Comparison of ENCODE assay signal across 25 mouse cellular contexts in genomic region chr3:105100270-105100589, GRCm38 (mm10). TPM values are rescaled to one million over a fixed set of nuclear protein-coding genes. Genes with fewer than 3 reads are reported as not detected.
A peak's percentile ranks its signal among the peaks of the same experiment; 100 is the strongest.
DNase-seq lines count a peak whose midpoint lies in the region; ATAC-seq lines count a peak whose summit lies in the region.
"Had no signal": no experiment of that assay in that cellular context is flagged by ENCODE, and none has a peak within 500 bp of the region (broad histone marks: within the 10 kb centered on the region; RNA-seq: fewer than 3 reads in every experiment).

No protein-coding gene starts in this region.

- H3K4me1 ChIP-seq in forebrain, embryonic 12.5 days = peaks cover 12% of the 10 kb centered on the region
- peaks cover 9% of the 10 kb centered on the region for H3K4me1 ChIP-seq in forebrain, embryonic 14.5 days (ENCODE audit: control insufficient read depth, insufficient read depth, low read length)
- H3K4me1 ChIP-seq in heart, embryonic 16.5 days (ENCODE audit: control insufficient read depth, insufficient read depth, low read length) = peaks cover 12% of the 10 kb centered on the region
- peaks cover 10% of the 10 kb centered on the region for H3K4me1 ChIP-seq in midbrain, embryonic 12.5 days
- H3K4me1 ChIP-seq in midbrain, embryonic 15.5 days = peaks cover 7% of the 10 kb centered on the region
- peaks cover 5% of the 10 kb centered on the region; the same call in 1 of the 2 replicates for H3K4me1 ChIP-seq in stomach, embryonic 16.5 days (ENCODE audit: control insufficient read depth, insufficient read depth, low read length)

- no peaks in the 10 kb centered on the region for H3K27me3 ChIP-seq in forebrain, embryonic 12.5 days
- H3K27me3 ChIP-seq in forebrain, embryonic 14.5 days (replicated peaks; ENCODE audit: control insufficient read depth, insufficient read depth, low read length) = no peaks in the 10 kb centered on the region
- no peaks in the 10 kb centered on the region for H3K27me3 ChIP-seq in heart, embryonic 16.5 days (ENCODE audit: control insufficient read depth, insufficient read depth, low read length)
- H3K27me3 ChIP-seq in midbrain, embryonic 12.5 days = no peaks in the 10 kb centered on the region
- H3K27me3 ChIP-seq in midbrain, embryonic 15.5 days (replicated peaks) = no peaks in the 10 kb centered on the region
- no peaks in the 10 kb centered on the region for H3K27me3 ChIP-seq in stomach, embryonic 16.5 days (ENCODE audit: control insufficient read depth, insufficient read depth, low read length)
- H3K27me3 ChIP-seq: intestine, embryonic 15.5 days had no signal

- no peak overlapping the region for H3K4me3 ChIP-seq in forebrain, embryonic 12.5 days (replicated peaks)
- H3K4me3 ChIP-seq in forebrain, embryonic 14.5 days (ENCODE audit: low read depth, low read length) = no peak overlapping the region
- H3K4me3 ChIP-seq in heart, embryonic 16.5 days (ENCODE audit: low read length) = no peak overlapping the region
- H3K4me3 ChIP-seq in midbrain, embryonic 12.5 days = no peak overlapping the region
- H3K4me3 ChIP-seq in midbrain, embryonic 15.5 days = no peak overlapping the region
- no peak overlapping the region for H3K4me3 ChIP-seq in stomach, embryonic 16.5 days (replicated peaks; ENCODE audit: low read length)
- H3K4me3 ChIP-seq: intestine, embryonic 15.5 days; left cerebral cortex, adult 2 months; myocyte had no signal

- no peak overlapping the region for H3K4me2 ChIP-seq in forebrain, embryonic 12.5 days
- H3K4me2 ChIP-seq in forebrain, embryonic 14.5 days (ENCODE audit: low read length) = no peak overlapping the region
- no peak overlapping the region for H3K4me2 ChIP-seq in heart, embryonic 16.5 days (ENCODE audit: low read depth, low read length)
- no peak overlapping the region for H3K4me2 ChIP-seq in midbrain, embryonic 12.5 days (replicated peaks)
- no peak overlapping the region for H3K4me2 ChIP-seq in midbrain, embryonic 15.5 days
- no peak overlapping the region for H3K4me2 ChIP-seq in stomach, embryonic 16.5 days (ENCODE audit: low read depth, low read length)
- H3K4me2 ChIP-seq: hindbrain, embryonic 14.5 days; intestine, embryonic 15.5 days; midbrain, embryonic 11.5 days had no signal

- ATAC-seq in forebrain, embryonic 12.5 days (ENCODE audit: low FRiP score) = no peak
- ATAC-seq in forebrain, embryonic 14.5 days = no peak
- no peak for ATAC-seq in heart, embryonic 16.5 days (replicated peaks; ENCODE audit: extremely low read depth, insufficient read depth, low FRiP score)
- ATAC-seq in midbrain, embryonic 12.5 days (ENCODE audit: low FRiP score, low read depth) = no peak
- ATAC-seq in midbrain, embryonic 15.5 days (replicated peaks) = no peak
- no peak for ATAC-seq in stomach, embryonic 16.5 days (ENCODE audit: insufficient read depth, low FRiP score)
- ATAC-seq: activated CD4-positive, CD25-positive, alpha-beta regulatory T cell, adult 4 months; intestine, embryonic 15.5 days had no signal

- no peak overlapping the region for H3K9ac ChIP-seq in forebrain, embryonic 12.5 days
- no peak overlapping the region for H3K9ac ChIP-seq in forebrain, embryonic 14.5 days (ENCODE audit: low read length)
- no peak overlapping the region for H3K9ac ChIP-seq in heart, embryonic 16.5 days (ENCODE audit: low read length)
- no peak overlapping the region for H3K9ac ChIP-seq in midbrain, embryonic 12.5 days (replicated peaks)
- no peak overlapping the region for H3K9ac ChIP-seq in midbrain, embryonic 15.5 days
- H3K9ac ChIP-seq in stomach, embryonic 16.5 days (ENCODE audit: low read length) = no peak overlapping the region
- H3K9ac ChIP-seq: hindbrain, embryonic 14.5 days; intestine, embryonic 15.5 days had no signal

- no peak for DNase-seq in forebrain, embryonic 14.5 days (ENCODE audit: low spot score)
- DNase-seq in heart, adult 11 months = no peak
- DNase-seq: adrenal gland, postnatal 10 days; cerebellum, adult 9-11 months; kidney, postnatal 25 days; left cerebral cortex, postnatal 4 days; liver; right cerebral cortex, postnatal 14 days; thymus, postnatal 36 days had no signal

- H3K27ac ChIP-seq in forebrain, embryonic 12.5 days = peak overlapping the region; percentile 50; the same call in 1 of the 2 replicates
- H3K27ac ChIP-seq in forebrain, embryonic 14.5 days (ENCODE audit: low read depth, low read length) = no peak overlapping the region
- H3K27ac ChIP-seq in heart, embryonic 16.5 days (ENCODE audit: low read length) = peak overlapping the region; percentile 56
- 0 out of 2 replicates have a peak overlapping the region, but pooled peaks have one; percentile 20 for H3K27ac ChIP-seq in midbrain, embryonic 12.5 days (replicated peaks)
- H3K27ac ChIP-seq in midbrain, embryonic 15.5 days = no peak overlapping the region
- peak overlapping the region; percentile 40; the same call in 1 of the 2 replicates for H3K27ac ChIP-seq in stomach, embryonic 16.5 days (ENCODE audit: low read length)
- H3K27ac ChIP-seq: hindbrain, embryonic 14.5 days; intestine, embryonic 15.5 days; left cerebral cortex, adult 2 months had no signal

- H3K36me3 ChIP-seq in forebrain, embryonic 12.5 days (replicated peaks) = no peaks in the 10 kb centered on the region
- no peaks in the 10 kb centered on the region for H3K36me3 ChIP-seq in forebrain, embryonic 14.5 days (ENCODE audit: control insufficient read depth, insufficient read depth, low read length)
- no peaks in the 10 kb centered on the region for H3K36me3 ChIP-seq in heart, embryonic 16.5 days (ENCODE audit: control insufficient read depth, insufficient read depth)
- no peaks in the 10 kb centered on the region for H3K36me3 ChIP-seq in midbrain, embryonic 12.5 days
- H3K36me3 ChIP-seq in midbrain, embryonic 15.5 days (replicated peaks) = no peaks in the 10 kb centered on the region
- H3K36me3 ChIP-seq in stomach, embryonic 16.5 days (ENCODE audit: control insufficient read depth, insufficient read depth, low read length) = no peaks in the 10 kb centered on the region
- H3K36me3 ChIP-seq: G1E; intestine, embryonic 15.5 days had no signal

- 32% methylated on average over 4 of the region's 4 CpGs for WGBS in forebrain, embryonic 12.5 days
- WGBS in forebrain, embryonic 14.5 days = 36% methylated on average over 4 of the region's 4 CpGs
- 80% methylated on average over 4 of the region's 4 CpGs for WGBS in heart, embryonic 16.5 days
- 51% methylated on average over 4 of the region's 4 CpGs for WGBS in midbrain, embryonic 12.5 days
- WGBS in midbrain, embryonic 15.5 days = 62% methylated on average over 4 of the region's 4 CpGs
- WGBS in stomach, embryonic 16.5 days = 65% methylated on average over 4 of the region's 4 CpGs

- H3K9me3 ChIP-seq in forebrain, embryonic 12.5 days = no peaks in the 10 kb centered on the region
- H3K9me3 ChIP-seq in forebrain, embryonic 14.5 days (replicated peaks; ENCODE audit: control insufficient read depth, low read length) = no peaks in the 10 kb centered on the region
- no peaks in the 10 kb centered on the region for H3K9me3 ChIP-seq in heart, embryonic 16.5 days (replicated peaks; ENCODE audit: control insufficient read depth, low read length)
- no peaks in the 10 kb centered on the region for H3K9me3 ChIP-seq in midbrain, embryonic 12.5 days
- no peaks in the 10 kb centered on the region for H3K9me3 ChIP-seq in midbrain, embryonic 15.5 days
- no peaks in the 10 kb centered on the region for H3K9me3 ChIP-seq in stomach, embryonic 16.5 days (replicated peaks; ENCODE audit: control insufficient read depth, low read length)
- H3K9me3 ChIP-seq: G1E; intestine, embryonic 15.5 days had no signal

RNA-seq across cellular contexts. Expression of gene 4930564D02Rik, which starts 33.6 kb away (rescaled TPM):
- not detected in 2 replicates for polyA plus RNA-seq in forebrain, embryonic 12.5 days (2016; fragmentation: Nextera tagmentation; extraction: Ambion mirVana)
- polyA plus RNA-seq in forebrain, embryonic 14.5 days (2014; fragmentation: Nextera tagmentation; extraction: Ambion mirVana) = not detected in 2 replicates
- polyA plus RNA-seq in heart, embryonic 16.5 days (2015; fragmentation: Nextera tagmentation; extraction: Ambion mirVana) = not detected in 2 replicates
- polyA plus RNA-seq in midbrain, embryonic 12.5 days (2016; fragmentation: Nextera tagmentation; extraction: Ambion mirVana) = not detected in 2 replicates
- polyA plus RNA-seq in midbrain, embryonic 15.5 days (2015; fragmentation: Nextera tagmentation; extraction: Ambion mirVana) = not detected in 2 replicates
- not detected in 2 replicates for polyA plus RNA-seq in stomach, embryonic 16.5 days (2015; fragmentation: Nextera tagmentation; extraction: Ambion mirVana)
- polyA plus RNA-seq: activated CD4-positive, CD25-positive, alpha-beta regulatory T cell, adult 4 months; embryonic facial prominence, embryonic 14.5 days; G1E; hindbrain, embryonic 14.5 days; intestine, embryonic 15.5 days; liver, embryonic 16.5 days; lung, postnatal 0 days; midbrain, embryonic 11.5 days; myocyte; neural tube, embryonic 14.5 days had no signal

RNA-seq across cellular contexts. Expression of gene Cttnbp2nl, which starts 47.3 kb away (rescaled TPM):
- 53.1 and 65.8 TPM in 2 replicates for polyA plus RNA-seq in forebrain, embryonic 12.5 days (2016; fragmentation: Nextera tagmentation; extraction: Ambion mirVana)
- 42.8 and 51.3 TPM in 2 replicates for polyA plus RNA-seq in forebrain, embryonic 14.5 days (2014; fragmentation: Nextera tagmentation; extraction: Ambion mirVana)
- 19.4 and 21.7 TPM in 2 replicates for polyA plus RNA-seq in heart, embryonic 16.5 days (2015; fragmentation: Nextera tagmentation; extraction: Ambion mirVana)
- polyA plus RNA-seq in midbrain, embryonic 12.5 days (2016; fragmentation: Nextera tagmentation; extraction: Ambion mirVana) = 53.3 and 63.5 TPM in 2 replicates
- polyA plus RNA-seq in midbrain, embryonic 15.5 days (2015; fragmentation: Nextera tagmentation; extraction: Ambion mirVana) = 60.6 and 60.9 TPM in 2 replicates
- polyA plus RNA-seq in stomach, embryonic 16.5 days (2015; fragmentation: Nextera tagmentation; extraction: Ambion mirVana) = 25.8 and 28.7 TPM in 2 replicates
- polyA plus RNA-seq: activated CD4-positive, CD25-positive, alpha-beta regulatory T cell, adult 4 months had no signal

Comparison
In these comparisons a context has a peak if more than half of its experiments do, and no peak if none do; other contexts are left out.
1. H3K27ac ChIP-seq: peak in forebrain, embryonic 12.5 days (single experiment), heart, embryonic 16.5 days (single experiment), midbrain, embryonic 12.5 days (single experiment) and stomach, embryonic 16.5 days (single experiment); none in forebrain, embryonic 14.5 days (single experiment) and midbrain, embryonic 15.5 days (single experiment).